Mouse (Mus musculus) left cerebral cortex, adult 11 months (tissue): ENCODE results near the gene Ipcef1.

ENCODE experiments used
- DNase-seq: peaks from one replicate; pipeline ENCODE4 v3.0.0; 2022; ENCODE audit warnings: low spot score

Ipcef1 gene

DNA sequence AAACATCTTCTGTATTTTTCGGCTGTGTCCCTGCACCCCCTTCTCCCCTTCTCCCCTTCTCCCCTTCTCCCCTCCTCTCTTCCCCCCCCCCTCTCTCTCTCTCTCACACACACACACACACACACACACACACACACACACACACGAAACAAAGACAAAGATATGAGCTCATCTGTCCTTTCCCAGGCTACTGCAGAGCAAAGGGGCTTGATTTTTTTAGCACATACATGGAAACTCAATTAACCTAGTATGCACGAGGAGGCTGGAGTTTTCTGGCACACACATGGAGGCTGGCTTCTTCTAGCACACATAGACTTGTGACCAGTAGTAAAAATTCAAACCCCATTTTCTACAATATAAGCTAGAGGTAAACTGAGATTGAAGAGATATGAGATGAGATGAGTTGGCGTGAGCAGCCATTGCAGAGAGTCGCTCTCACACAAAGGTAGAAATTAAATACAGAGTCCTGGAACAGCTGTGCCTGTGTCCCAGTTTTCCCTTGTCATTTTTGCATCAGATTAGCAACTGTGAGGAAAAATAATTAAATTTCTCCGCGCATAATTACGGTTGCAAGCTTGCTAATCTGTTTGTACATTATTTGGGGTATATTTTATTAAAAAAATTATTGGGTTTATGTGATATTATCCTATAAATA lies 84.6 kb downstream of the Ipcef1 start:
- no peak for DNase-seq

DNA sequence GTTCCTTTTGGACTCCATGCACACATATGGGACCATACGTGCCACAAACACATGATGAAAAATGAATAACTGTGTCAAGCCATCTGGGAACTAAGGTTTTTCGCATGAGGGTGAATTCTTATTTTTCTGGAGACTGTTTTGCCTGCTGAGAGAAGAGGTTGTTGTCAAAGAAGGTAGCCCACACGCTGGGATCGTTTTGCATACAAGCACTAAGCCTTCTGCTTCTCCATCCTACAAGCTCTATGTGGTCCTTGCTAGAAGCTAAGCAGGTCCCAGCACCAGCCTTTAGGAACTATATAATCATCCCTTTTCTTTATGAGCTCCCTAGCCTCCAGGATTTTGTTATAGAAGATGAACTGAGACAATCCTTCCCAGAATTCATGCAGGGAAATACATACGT lies 93.5 kb downstream of the Ipcef1 start:
- no peak for DNase-seq

DNA sequence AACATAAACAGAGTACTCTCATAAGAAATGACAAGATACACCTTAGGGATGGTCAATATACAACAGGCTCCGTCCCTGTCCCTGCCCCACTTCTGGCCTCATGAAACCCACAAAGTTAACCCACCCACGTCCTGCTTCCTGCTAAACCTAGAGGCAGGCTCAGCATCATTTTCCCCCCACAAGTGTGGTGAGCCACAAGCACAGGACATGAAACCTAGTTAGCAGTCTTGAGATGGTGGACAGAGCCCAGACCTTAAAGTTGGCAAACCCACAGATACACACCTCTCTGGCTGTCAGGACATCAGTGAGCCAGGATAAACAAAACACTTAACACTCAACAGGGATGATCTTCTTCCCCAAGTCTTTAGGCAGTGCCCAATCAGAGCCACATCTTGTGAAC lies 95.9 kb downstream of the Ipcef1 start:
- no peak for DNase-seq

DNA sequence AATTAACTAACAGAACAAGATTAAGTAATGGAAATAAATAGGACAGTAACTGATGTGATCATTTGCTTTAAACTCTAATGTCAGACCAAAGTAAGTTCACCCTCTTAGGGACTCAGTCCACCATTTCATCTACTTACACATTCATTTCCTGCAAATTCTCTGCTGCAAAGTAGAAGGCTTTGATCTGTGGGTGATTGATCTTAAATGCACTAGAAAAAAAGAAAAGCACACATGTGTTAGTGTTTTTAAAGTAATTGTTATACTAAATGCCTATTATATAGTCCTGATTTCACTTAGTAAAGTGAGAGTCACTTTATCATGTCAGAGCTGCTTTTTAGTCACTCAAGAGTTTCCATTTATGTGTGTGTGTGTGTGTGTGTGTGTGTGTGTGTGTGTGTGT lies 97.7 kb downstream of the Ipcef1 start:
- DNase-seq = no peak

DNA sequence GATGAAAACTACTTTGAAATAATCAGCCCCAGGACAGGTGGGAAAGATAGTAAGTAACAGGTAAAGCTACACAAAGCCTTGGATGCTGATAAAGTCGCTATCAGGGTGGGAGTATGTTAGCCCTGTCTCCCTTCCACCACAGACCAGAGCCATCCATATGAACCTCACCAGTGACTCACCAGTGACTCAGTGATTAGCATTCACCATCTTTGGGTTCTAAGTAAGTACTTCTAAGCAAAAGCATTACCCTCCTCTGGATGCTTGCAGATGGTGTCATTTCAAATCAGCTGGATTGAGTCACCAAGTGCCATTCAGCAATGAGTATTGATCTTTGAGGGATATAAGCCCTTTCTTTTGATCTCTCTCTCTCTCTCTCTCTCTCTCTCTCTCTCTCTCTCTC lies 99.2 kb downstream of the Ipcef1 start:
- DNase-seq = no peak

DNA sequence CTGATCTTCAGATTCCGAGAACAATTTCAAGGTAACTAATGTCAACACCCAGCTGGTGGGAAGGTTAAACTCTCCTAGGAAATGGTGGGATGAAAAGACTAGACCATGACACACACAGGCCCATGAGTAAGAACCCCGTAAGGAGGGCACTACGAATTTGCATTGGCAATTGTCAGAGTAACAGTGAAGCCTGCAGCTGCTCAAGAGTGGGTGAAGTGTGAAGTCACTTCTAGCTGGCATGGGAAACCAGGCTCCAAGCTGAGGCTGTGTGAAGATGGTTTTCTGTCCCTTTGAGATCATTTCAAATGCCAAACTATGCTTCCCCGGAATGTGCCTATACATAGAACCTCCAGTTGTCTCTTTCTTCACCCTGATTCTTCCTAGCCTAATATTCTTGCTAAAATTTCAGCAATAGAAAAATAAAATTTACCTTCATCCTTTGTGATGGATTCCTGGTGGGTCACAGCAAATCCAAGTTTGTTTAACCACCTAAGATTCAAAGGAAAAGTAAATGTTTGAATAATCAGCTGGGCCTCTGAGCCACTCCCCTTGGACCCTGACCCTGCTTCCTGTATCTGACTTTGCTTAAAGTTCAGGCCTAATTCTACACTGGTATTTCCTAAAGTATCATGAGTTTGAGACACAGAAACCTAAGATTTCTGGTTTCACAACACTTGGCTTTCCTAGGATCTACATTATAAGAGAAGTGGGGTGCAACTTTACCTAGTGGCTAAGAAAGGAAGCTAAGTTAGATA lies 115.4 kb downstream of the Ipcef1 start:
- peak; percentile 72 for DNase-seq

DNA sequence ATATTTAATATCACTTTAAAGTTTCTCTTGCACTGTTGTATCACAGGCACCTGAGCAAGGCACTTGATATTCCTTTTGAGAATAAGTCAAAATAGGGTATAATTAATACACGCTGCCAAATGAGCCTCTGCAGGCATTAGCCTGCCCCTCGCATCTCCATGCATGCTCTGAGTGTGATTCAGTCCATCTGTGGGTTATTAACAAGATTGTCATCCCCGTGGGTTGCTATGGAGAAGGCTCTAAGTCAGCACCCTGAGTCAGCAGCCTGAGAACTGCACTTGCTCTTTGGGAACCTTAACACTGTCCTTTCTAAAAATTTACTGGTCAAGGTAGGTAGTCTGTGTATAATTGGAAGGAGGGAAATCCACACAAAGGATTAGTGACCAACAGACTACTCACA lies 117.5 kb downstream of the Ipcef1 start:
- DNase-seq = no peak

DNA sequence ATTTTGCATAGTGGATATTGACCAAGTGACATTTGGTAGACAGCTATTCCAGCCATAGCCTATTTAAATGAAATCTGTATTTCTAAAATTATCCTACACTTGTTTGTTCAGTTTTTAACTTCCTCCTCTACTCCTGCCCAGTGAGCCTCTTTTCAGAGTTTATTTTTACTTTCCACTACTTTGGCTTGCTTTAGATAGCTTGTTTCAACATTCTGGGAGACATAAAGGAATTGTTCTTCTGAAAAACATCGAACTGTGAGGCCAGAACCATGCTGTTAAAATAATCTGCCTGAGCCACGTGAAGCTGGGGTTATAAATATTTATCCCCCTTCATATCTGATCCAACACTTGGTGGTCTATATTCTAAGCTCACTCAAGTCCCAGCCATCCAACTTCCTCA lies 121.4 kb downstream of the Ipcef1 start:
- no peak for DNase-seq

DNA sequence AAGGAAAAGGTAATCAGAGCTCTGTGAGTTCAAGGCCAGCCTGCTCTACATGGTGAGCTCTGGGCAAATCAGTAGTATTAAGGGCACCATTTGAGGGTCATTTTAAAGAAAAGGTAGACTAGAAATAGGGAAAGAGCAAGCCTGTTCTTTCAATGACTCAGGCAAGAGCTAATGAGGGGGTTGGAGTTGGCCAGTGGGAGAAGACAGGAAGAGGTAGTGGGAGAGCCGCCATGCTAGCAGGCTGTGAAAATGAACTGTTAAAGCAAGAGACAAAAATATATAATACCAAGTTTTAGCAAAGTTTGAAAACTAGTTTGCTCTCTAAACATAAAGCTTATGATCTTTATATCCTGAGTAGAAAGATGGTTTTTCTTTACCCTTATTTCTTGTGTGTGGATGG lies 121.9 kb downstream of the Ipcef1 start:
- no peak for DNase-seq

DNA sequence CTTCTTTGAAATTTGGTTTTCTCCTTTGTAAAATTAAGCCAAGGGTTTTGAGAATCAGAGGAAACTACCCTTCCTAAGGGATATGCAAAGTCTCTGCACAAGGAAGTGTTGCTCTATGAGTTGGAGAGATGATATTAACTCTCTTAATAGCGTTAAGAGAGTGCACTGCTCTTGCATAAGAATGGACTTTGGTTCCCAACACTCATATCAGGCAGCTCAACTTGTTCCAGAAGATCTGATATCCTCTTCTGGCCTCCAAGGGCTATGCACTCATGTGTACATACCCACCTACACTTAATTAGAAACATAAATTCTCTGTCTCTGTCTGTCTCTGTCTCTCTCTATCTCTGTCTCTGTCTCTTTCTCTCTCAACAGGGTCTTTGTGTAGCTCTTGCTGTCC lies 123.4 kb downstream of the Ipcef1 start:
- no peak for DNase-seq

DNA sequence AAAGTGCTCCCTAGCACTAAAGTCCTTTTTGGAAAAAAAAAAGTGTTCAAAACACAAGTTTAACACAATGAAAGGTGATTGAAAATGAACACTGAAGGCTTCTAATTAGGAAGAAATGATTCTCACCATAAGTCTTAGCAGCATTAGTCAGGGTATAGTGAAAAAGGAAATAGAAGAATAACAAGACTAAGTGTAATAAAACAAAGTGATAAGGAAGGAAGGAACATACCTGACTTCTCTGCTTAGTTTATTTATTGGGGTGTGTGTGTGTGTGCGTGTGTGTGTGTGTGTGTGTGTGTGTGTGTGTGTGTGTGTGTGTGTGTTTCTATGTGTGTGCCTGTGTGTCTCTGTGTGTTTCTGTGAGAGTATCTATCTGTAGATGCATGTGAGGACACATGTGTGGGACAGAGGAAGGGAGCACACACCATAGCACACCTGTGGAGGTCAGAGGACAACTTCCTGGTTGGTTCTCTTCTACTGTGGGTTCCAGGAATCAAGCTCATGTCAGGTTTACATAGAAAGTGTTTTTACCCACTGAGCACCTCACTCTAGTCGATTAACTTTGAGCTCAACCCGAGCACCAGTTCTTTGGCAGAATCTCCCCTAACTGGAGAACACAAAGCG lies 124.6 kb downstream of the Ipcef1 start:
- no peak for DNase-seq

DNA sequence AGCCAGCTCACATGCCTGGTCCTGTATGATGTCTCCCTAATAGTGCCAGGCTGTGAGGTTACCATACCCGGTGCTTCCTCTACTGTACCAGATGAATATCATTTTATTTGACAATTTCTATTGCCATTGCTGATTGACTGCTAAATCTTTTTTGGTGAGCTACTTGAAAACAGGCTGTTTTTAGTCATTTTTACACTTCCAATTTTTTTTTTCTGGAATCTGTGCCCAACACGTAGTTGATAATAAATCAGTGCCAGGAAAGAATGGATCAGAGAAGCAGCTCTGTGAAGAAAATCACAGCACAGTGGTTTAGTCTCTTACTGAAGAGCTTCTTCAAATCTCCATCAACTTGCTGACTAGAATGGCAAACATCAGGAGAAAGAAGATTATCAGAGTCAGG lies 125.6 kb downstream of the Ipcef1 start:
- DNase-seq = no peak

DNA sequence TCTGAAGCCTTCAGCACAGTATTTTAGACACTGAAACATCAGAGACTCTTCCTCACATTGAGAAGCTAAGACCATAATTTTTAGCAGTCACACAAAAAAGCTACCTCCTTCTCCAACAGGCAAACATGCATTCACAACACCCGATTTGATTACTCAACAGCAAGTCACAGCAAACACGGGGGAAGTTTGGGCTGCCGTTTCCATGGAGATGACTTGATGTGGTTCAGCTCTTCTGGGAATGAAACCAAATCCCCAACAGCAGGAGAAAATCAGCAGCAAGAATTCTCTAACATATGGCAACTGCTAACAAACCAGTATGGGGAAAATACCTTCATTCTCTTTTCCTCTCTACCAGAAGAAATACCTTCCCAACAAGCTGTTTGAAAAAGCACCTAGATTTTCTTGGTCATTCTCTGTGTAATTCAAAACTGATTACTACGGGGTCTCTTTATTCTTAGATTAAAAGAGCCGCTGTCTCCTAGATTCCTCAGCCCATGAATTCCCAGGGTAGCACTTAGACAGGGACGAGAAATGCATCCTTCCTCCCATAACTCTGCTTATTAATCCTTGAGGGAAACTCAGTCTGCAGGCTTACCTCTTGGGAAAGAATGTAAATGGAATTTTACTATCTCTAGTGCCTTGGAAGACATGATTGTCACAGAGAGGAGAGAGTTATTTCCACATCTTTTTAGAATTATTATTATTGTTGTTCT lies 135.6 kb downstream of the Ipcef1 start:
- DNase-seq = peak; percentile 74

DNA sequence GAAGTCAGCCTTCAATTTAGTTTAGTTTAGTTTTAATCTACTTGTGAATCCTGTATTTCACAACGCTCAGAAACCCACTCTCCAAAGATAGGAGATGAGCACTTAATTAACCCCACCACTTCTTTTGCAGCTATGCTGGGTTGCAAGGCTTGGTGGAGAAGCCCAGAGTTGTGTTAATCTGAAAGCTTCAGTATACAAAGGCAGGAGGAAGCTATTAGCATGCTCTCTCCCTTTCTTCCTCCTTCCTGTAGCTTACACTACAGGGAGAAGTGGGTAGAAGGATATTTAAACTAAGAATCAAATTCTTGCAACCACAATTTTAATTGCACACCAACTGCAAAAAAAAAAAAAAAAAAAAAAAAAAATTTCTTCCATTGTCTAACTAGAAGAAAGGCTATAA lies 136.3 kb downstream of the Ipcef1 start:
- DNase-seq = no peak

DNA sequence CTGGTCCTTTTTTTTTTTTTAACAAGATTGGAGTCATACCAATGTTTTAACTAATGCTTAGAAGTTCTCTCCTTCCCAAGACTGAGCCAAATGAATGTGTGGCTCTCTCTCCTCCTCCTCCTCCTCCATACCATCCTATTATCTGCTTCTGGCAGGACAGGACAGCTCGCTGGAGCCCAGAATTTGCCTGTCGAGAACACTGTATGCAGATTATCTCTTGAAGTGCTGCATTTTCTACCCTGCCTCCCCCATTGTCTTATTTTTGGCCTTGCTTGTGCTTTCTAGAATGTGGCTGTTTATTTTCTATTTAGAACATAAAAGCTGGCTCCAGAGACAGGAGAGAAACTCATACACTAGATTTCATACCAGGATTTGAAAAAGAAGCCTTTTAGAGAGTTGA lies 142.5 kb downstream of the Ipcef1 start:
- DNase-seq = no peak

DNA sequence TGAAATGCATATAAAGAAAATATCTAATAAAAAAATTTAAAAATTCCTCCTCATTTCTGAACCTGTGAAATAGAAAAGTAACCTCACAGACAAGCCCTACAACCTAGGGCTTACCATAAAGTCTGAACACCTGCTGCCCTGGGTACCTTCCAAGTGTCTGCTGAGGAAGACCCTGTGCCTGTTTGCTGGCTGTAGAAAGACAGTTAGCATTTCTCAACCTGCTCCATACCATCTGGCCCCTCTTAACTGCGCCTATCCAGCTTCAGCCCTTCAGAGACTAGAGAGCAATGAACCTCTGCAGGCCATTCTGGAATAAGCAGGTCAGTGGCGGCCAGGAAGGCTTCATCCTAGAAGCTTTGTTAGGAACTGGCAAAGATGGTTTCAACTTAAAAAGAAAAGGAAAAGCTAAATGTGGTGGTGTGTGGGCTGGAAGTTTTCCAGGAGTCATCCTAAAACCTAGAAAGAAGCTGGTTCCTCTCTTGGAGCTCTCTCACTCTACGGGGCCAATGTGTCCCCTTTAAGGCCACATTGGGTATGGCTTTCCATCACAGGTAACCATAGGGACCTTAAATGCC lies 150.4 kb downstream of the Ipcef1 start:
- DNase-seq = no peak

DNA sequence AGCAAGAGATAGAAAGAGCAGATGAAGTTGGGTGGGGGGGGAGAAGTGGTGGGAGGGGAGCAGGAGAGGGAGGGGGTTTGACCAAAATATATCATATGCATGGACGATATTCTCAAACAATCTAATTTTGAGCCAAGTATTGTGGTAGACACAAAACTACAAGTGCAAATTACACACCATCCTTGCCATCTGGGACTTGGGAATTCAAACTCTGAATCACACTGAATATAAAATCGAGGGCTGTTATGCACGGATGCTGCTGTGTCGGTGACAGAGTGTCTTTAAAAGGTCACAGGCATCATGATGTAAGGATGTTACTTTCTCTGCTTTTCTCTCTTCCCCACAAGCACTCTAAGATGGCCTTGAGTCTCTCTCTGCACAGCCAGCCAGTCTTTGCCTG lies 152.2 kb downstream of the Ipcef1 start:
- DNase-seq = no peak

DNA sequence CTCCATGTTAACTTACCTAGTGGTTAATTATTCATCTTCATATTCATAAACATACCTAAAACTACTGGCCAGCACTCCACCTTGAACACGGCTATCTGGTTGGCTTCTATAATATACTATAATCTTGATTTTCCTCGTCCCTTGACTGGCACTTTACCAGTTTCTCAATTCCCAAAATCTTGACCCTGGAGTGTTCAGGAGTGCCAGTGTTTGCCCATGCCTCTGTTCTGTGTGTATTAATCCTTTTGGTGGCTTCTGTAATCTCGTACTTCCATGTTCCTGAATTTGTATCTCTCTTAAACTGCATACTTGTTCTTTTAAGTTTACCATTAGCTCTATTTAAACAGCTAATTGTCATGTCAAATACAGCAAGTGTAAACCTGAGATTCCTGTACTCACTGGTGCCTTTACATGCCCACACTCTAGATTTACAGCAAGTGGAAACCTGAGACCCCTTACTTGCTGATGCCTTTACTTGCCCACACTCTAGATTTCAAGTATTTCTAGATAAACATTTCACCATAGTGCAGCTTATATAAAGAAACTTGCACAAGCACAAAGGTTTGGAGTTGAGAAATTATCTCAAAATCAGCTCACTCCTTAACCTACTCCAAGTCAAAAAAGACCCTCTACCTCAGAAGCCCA lies 155.5 kb downstream of the Ipcef1 start:
- no peak for DNase-seq

DNA sequence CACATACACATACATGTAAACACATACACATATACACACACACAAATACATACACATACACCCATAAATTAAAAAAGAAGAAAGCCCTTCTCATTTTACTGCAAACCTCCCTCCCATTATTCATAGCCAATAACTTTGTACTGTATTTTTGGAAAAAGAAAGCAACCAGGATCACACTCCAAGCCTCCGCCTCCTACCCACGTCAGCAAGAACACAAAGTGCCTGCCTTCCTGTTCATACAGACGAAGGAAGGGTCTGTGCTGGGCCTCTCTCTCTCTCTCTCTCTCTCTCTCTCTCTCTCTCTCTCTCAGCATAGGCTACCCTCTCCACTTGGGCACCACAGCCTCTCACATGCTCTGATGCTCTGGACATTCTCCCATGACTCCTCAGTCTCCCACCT lies 156.5 kb downstream of the Ipcef1 start:
- DNase-seq = no peak

DNA sequence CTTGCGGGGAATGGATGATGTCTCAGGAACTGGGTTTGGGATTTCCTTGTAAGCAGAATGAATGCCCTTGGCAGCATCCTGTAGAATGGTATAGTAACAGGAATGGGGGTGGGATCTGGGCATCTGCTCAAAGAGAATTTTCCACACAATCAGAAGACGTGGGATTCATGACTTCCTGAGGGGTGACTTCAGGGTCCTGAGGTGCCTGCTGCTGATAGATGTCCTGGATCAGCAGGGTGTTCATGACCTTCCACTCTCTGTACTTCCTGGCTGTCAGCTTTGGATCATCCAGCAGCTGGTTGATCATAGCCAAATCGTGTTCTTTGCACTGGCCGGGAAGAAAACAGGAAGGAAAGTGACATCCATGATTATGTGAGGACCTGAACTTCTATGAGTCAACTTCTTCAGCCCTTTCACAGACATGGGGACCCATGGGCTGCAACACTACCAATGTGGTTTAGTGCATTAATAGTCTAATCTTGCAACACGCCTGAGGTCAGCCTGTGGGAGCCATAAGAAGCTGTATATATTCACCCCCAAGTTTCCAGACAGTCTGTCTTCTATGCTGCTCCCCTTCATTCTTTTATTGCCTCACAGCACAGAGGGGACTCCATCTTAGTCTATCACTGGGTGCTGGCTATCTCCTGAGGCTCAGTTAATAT lies 161.8 kb downstream of the Ipcef1 start:
- DNase-seq = no peak

DNA sequence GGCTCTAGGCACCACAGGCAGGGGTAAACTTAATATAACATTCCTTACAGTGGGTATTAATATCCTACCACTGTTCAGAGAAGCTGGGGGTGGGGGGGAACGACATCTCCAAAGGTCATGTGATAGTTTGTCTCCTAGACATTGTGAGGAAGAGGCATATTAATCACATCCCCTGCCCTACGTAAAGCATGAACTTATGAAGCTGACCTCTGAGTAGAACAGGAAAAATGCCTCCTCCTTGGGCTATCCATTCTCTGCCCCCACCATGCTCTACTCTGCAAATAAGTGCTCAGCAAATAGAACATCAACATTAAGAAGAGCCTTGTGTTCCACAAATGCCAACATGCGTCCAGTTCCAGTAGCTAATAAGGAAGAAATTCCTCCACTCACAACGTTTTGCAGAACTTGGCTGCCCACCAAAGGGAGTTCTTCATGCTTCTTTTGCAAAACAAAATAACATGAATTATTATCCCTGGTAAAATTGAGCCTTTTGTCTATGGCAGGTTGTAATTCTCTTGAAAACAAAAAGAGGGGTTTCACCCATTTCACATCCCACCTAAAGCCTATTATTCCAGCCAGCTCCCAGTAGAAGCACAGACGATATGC lies 162.5 kb downstream of the Ipcef1 start:
- no peak for DNase-seq
